ENCODE assay signal across 19 mouse cellular contexts in genomic region chr10:86011172-86011571, GRCm38 (mm10). TPM values are rescaled to one million over a fixed set of nuclear protein-coding genes. Genes with fewer than 3 reads are reported as not detected.
"Had no signal": no experiment of that assay in that cellular context is flagged by ENCODE, and none has a peak within 500 bp of the region (broad histone marks: within the 10 kb centered on the region; RNA-seq: fewer than 3 reads in every experiment).

No protein-coding gene starts in this region.

- H3K4me2 ChIP-seq: kidney, embryonic 15.5 days; limb, embryonic 12.5 days; neural tube, embryonic 13.5 days had no signal

- H3K27ac ChIP-seq: hindbrain, postnatal 0 days; kidney, embryonic 15.5 days; left cerebral cortex, adult 2 months; limb, embryonic 12.5 days; liver, embryonic 14.5 days; midbrain, embryonic 10.5 days; neural tube, embryonic 13.5 days had no signal

- DNase-seq: kidney, adult 18-20 months; kidney, postnatal 14 days; lung, adult 18-20 months; retina, postnatal 1 day; right cerebral cortex, postnatal 14 days; thymus, adult 18-20 months had no signal

- H3K27me3 ChIP-seq: limb, embryonic 12.5 days; neural tube, embryonic 13.5 days had no signal

- H3K36me3 ChIP-seq: kidney, embryonic 15.5 days; limb, embryonic 12.5 days; midbrain, embryonic 10.5 days; neural tube, embryonic 13.5 days had no signal

- H3K4me1 ChIP-seq: limb, embryonic 12.5 days; midbrain, embryonic 10.5 days; neural tube, embryonic 13.5 days had no signal

- H3K9ac ChIP-seq: kidney, embryonic 15.5 days; limb, embryonic 12.5 days; liver, embryonic 14.5 days; neural tube, embryonic 13.5 days had no signal

- H3K9me3 ChIP-seq: kidney, embryonic 15.5 days; limb, embryonic 12.5 days; midbrain, embryonic 10.5 days; neural tube, embryonic 13.5 days had no signal

- ATAC-seq: hindbrain, postnatal 0 days; midbrain, embryonic 16.5 days had no signal

- H3K4me3 ChIP-seq: kidney, embryonic 15.5 days; left cerebral cortex, adult 2 months; limb, embryonic 12.5 days; midbrain, embryonic 10.5 days; neural tube, embryonic 13.5 days had no signal

RNA-seq across cellular contexts. Expression of gene Bpifc, which starts 0.5 kb away (rescaled TPM):
- total RNA-seq: hindbrain, postnatal 0 days; layer of hippocampus, postnatal 14 days; left cerebral cortex, postnatal 25 days; liver, adult 2 months had no signal
- polyA plus RNA-seq: large intestine, adult 2 months; liver, adult 2 months; midbrain, embryonic 16.5 days; neural tube, embryonic 13.5 days; small intestine, adult 2 months had no signal
